Mouse (Mus musculus) limb, embryonic 12.5 days (tissue): ENCODE data around the gene Lclat1. TPM values are rescaled to one million over a fixed set of nuclear protein-coding genes. Genes with fewer than 3 reads are reported as not detected.

Experiments used
- ATAC-seq: fragments of 200-750 bp; cut with Nextera tagmentation; 2 replicates; pipeline ENCODE4 v1.8.0; 2017; ENCODE audit warnings: low read depth, moderate TSS enrichment; ENCODE audit not compliant: insufficient number of reproducible peaks, insufficient read depth, low FRiP score, low TSS enrichment
- H3K27ac ChIP-seq: fragments of 300-500 bp; sonication (generic); 2 replicates; pipeline ENCODE4 v1.5.1; 2016; ENCODE audit warnings: mild to moderate bottlenecking, moderate library complexity
- H3K27me3 ChIP-seq: fragments of 300-500 bp; sonication (generic); 2 replicates; pipeline ENCODE4 v1.6.1; 2016; ENCODE audit warnings: mild to moderate bottlenecking, moderate library complexity
- H3K36me3 ChIP-seq: fragments of 300-500 bp; sonication (generic); 2 replicates; pipeline ENCODE4 v1.6.1; 2016; ENCODE audit warnings: mild to moderate bottlenecking, moderate library complexity
- H3K4me1 ChIP-seq: fragments of 300-500 bp; sonication (generic); replicated peaks from 2 replicates; pipeline ENCODE4 v1.6.1; 2016
- H3K4me2 ChIP-seq: fragments of 300-500 bp; sonication (generic); 2 replicates; pipeline ENCODE4 v1.6.1; 2016; ENCODE audit warnings: mild to moderate bottlenecking, moderate library complexity
- H3K4me3 ChIP-seq: fragments of 300-500 bp; sonication (generic); replicated peaks from 2 replicates; pipeline ENCODE4 v1.5.1; 2016; ENCODE audit warnings: mild to moderate bottlenecking
- H3K9ac ChIP-seq: fragments of 300-500 bp; sonication (generic); replicated peaks from 2 replicates; pipeline ENCODE4 v1.6.1; 2016; ENCODE audit warnings: mild to moderate bottlenecking, moderate library complexity
- H3K9me3 ChIP-seq: fragments of 300-500 bp; sonication (generic); 2 replicates; pipeline ENCODE4 v1.6.1; 2016; ENCODE audit warnings: mild to moderate bottlenecking, moderate library complexity
- WGBS: fragments of 180-500 bp; shearing (Covaris S2); methylation state at CpG from one replicate; pipeline ENCODE4 v1.1.7; 2016; 5-methylcytosine and 5-hydroxymethylcytosine counted together
- polyA plus RNA-seq: library from polyadenylated mRNA; unstranded; fragments of >200 nt; fragmentation: Nextera tagmentation; extraction: Ambion mirVana; gene quantifications from 2 replicates; pipeline ENCODE4 v1.2.1, GENCODE M21; 2016

Lclat1 gene
- polyA plus RNA-seq, 1 experiment from 2014 or later, result 7.5 TPM

DNA sequence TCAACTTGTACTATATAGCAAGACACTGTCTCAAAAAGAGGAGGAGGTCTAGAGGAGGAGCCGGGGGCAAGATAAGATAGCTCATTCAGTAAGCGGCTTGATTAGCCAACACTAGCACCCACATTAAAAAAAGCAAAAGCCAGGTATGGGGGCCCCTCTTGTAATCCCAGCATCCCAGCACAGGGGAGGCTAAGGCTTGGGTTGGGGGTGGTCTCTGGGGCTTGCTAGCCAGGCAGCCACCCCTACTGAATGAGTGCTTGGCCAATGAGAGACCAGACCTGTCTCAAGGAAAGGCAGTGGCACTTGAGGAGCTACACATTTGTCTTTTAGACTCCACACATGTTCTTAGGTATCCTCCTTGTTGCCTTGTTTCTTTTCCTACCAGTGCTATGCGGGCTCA, 136.8 kb downstream of the Lclat1 start:
- peaks cover 3% of the 10 kb centered on the region; the same call in 1 of the 2 replicates for H3K36me3 ChIP-seq
- no peak overlapping the region for H3K4me3 ChIP-seq
- H3K9me3 ChIP-seq, result no peaks in the 10 kb centered on the region
- WGBS, result 89% methylated on average over 3 of the region's 3 CpGs
- ATAC-seq, result no peak
- H3K9ac ChIP-seq, result no peak overlapping the region
- no peaks in the 10 kb centered on the region for H3K27me3 ChIP-seq
- no peak overlapping the region for H3K4me2 ChIP-seq
- H3K4me1 ChIP-seq, result peaks cover 15% of the 10 kb centered on the region
- no peak overlapping the region for H3K27ac ChIP-seq

GRCm38 (mm10) chr17:73245089-73245684, 137.4 kb downstream of the Lclat1 start:
- Histone ChIP-seq H3K4me3 (no peak overlapping the region), H3K27me3 (no peaks in the 10 kb centered on the region), H3K4me1 (peaks cover 15% of the 10 kb centered on the region), H3K9ac (no peak overlapping the region), H3K4me2 (no peak overlapping the region), H3K9me3 (no peaks in the 10 kb centered on the region), H3K36me3 (no peaks in the 10 kb centered on the region), H3K27ac (no peak overlapping the region)
- 0 out of 2 replicates have a peak, but pooled peaks have one; percentile 31 for ATAC-seq
- WGBS, result 70% methylated on average over 13 of the region's 13 CpGs

DNA sequence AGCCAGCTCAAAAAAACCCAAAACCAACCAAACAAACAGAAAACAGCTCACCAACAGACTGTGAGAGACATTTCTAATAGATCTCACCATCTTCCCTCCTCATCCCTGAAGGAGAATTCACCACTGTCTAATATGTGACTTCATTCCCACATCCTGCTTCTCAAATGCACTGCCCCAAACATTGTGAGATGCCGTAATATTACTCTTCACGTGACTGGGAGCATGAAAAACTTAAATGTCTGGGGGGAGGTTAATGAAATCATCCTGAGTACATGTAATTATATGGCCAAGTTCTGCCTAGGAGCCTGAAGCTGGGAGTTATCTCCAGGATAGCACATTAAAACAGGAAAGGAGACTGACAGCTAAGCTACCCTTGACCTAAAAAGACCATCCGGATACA, 138.3 kb downstream of the Lclat1 start:
- Histone ChIP-seq H3K9me3 (no peaks in the 10 kb centered on the region), H3K27me3 (no peaks in the 10 kb centered on the region), H3K4me3 (no peak overlapping the region), H3K4me2 (no peak overlapping the region), H3K4me1 (peaks cover 8% of the 10 kb centered on the region), H3K27ac (no peak overlapping the region), H3K9ac (no peak overlapping the region), H3K36me3 (no peaks in the 10 kb centered on the region)
- no peak for ATAC-seq
- 82% methylated on average over 3 of the region's 3 CpGs for WGBS

GRCm38 (mm10) chr17:73246926-73247325, 139.1 kb downstream of the Lclat1 start:
- no peaks in the 10 kb centered on the region for H3K36me3 ChIP-seq
- H3K4me1 ChIP-seq, result no peaks in the 10 kb centered on the region
- no peak overlapping the region for H3K9ac ChIP-seq
- no peak overlapping the region for H3K4me2 ChIP-seq
- 95% methylated on average over 2 of the region's 2 CpGs for WGBS
- H3K27ac ChIP-seq, result no peak overlapping the region
- ATAC-seq, result no peak
- H3K9me3 ChIP-seq, result no peaks in the 10 kb centered on the region
- no peak overlapping the region for H3K4me3 ChIP-seq
- no peaks in the 10 kb centered on the region for H3K27me3 ChIP-seq

- H3K9ac ChIP-seq, result no peak overlapping the region
- no peaks in the 10 kb centered on the region for H3K9me3 ChIP-seq
- no peaks in the 10 kb centered on the region for H3K36me3 ChIP-seq
- 84% methylated on average over 14 of the region's 14 CpGs for WGBS
- no peaks in the 10 kb centered on the region for H3K4me1 ChIP-seq
- H3K4me2 ChIP-seq, result no peak overlapping the region
- no peak for ATAC-seq
- H3K4me3 ChIP-seq, result no peak overlapping the region
- no peak overlapping the region for H3K27ac ChIP-seq
- no peaks in the 10 kb centered on the region for H3K27me3 ChIP-seq
Observed at GRCm38 (mm10) chr17:73247758-73248157, 140.0 kb downstream of the Lclat1 start.

DNA sequence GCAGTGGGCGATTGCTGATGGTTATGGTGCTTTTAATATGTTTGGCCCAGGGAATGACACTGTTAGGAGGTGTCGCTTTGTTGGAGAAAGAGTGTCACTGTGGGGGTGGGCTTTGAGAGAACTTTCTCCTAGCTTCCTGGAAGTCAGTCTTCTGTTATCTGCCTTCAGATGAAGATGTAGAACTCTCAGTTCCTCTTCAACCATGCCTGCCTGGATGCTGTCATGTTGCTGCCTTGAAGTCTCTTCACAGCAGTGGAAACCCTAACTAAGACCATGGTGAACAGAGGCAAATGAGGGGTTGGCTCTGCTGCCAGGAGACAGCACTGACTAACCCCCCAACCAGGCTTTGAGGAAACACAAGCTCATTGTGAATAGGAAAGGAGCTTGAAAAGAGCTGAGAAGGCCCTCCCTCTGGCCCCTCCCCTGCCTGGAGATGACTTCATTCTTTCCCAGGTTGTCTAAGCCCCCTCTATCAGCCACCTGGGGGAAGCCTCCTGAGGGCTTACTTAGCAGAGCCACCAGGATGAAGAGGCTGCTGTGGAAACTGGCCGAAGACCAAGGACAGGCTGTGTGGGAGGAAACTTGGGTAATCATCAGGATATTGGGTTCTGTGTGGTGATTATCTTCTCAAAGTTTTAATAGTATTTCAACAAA, 142.8 kb downstream of the Lclat1 start:
- no peak overlapping the region for H3K27ac ChIP-seq
- WGBS, result 88% methylated on average over 3 of the region's 3 CpGs
- H3K4me3 ChIP-seq, result no peak overlapping the region
- H3K27me3 ChIP-seq, result no peaks in the 10 kb centered on the region
- H3K4me2 ChIP-seq, result no peak overlapping the region
- no peaks in the 10 kb centered on the region for H3K36me3 ChIP-seq
- H3K9ac ChIP-seq, result no peak overlapping the region
- no peaks in the 10 kb centered on the region for H3K4me1 ChIP-seq
- H3K9me3 ChIP-seq, result no peaks in the 10 kb centered on the region
- no peak for ATAC-seq

- Histone ChIP-seq H3K4me1 (no peaks in the 10 kb centered on the region), H3K27ac (no peak overlapping the region), H3K9me3 (no peaks in the 10 kb centered on the region), H3K36me3 (no peaks in the 10 kb centered on the region), H3K4me2 (no peak overlapping the region), H3K27me3 (no peaks in the 10 kb centered on the region), H3K9ac (no peak overlapping the region), H3K4me3 (no peak overlapping the region)
- 66% methylated on average over 8 of the region's 8 CpGs for WGBS
- no peak for ATAC-seq
Observed at GRCm38 (mm10) chr17:73251142-73251502, 143.3 kb downstream of the Lclat1 start.

- Histone ChIP-seq H3K36me3 (no peaks in the 10 kb centered on the region), H3K4me3 (no peak overlapping the region), H3K27me3 (no peaks in the 10 kb centered on the region), H3K9me3 (no peaks in the 10 kb centered on the region), H3K4me2 (no peak overlapping the region), H3K27ac (no peak overlapping the region), H3K4me1 (no peaks in the 10 kb centered on the region), H3K9ac (no peak overlapping the region)
- 73% methylated on average over 11 of the region's 11 CpGs for WGBS
- ATAC-seq, result no peak
Observed at GRCm38 (mm10) chr17:73251812-73252608, 144.2 kb downstream of the Lclat1 start.

DNA sequence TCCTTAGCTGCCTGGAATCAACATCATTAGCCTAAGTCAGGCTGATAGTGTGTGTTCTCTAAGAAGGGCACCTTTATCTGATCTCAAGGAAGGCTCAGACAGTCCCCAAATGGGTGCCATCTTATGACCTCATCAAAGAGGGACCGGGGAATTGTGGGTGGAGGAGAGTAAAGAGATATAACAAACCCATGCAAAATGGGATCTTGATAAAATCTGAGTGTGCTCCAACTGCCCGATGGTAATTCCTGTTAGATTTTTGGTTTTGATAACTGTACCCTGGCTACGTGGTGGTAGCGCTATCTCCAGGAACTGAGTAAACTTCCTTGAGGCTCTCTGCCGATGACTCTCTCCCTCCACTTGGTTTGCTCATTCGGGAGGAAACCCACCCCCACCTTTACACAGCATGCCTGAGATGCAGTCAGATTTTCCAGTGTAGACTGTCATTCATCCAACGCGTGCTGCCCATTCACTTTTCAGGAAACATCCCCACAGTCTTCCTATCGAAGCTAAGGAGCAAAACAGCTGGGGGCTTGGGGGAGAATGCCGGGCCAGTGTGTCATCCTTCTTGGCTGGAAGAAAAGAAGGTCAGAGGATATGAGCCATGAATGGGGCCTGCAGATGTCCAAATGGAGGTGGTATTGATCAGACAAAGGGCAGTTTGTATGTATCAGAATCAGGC, 145.6 kb downstream of the Lclat1 start:
- 87% methylated on average over 10 of the region's 10 CpGs for WGBS
- ATAC-seq, result no peak
- H3K27ac ChIP-seq, result no peak overlapping the region

DNA sequence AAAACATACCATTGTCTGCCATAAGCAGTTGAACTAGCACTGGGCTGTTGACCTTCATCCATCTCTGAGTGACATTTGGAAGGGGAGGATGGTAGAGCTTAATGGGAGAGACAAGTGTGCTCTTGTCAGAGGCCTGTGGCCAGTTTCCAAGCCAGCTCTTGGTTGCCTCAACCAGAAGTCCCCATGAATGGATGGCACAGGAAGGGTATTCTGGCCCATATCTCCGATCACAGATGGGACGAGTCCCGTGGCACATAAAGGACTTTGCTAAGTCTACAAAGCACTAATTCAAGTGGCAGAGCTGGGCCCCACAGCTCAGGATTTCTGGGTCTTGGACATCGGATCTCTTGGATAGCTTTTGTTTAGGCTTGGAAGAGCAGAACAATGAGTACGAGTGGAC, 148.0 kb downstream of the Lclat1 start:
- no peaks in the 10 kb centered on the region for H3K27me3 ChIP-seq
- WGBS, result 92% methylated on average over 5 of the region's 5 CpGs
- no peaks in the 10 kb centered on the region for H3K9me3 ChIP-seq
- H3K4me3 ChIP-seq, result no peak overlapping the region
- no peak overlapping the region for H3K9ac ChIP-seq
- H3K36me3 ChIP-seq, result no peaks in the 10 kb centered on the region
- H3K4me2 ChIP-seq, result no peak overlapping the region
- no peak for ATAC-seq
- no peak overlapping the region for H3K27ac ChIP-seq
- peaks cover 14% of the 10 kb centered on the region for H3K4me1 ChIP-seq

More for the DNA sequence above, 145.6 kb downstream of the Lclat1 start:
- Histone ChIP-seq H3K36me3 (no peaks in the 10 kb centered on the region), H3K9ac (no peak overlapping the region), H3K9me3 (no peaks in the 10 kb centered on the region), H3K4me3 (no peak overlapping the region), H3K27me3 (no peaks in the 10 kb centered on the region), H3K4me2 (no peak overlapping the region), H3K4me1 (peaks cover 9% of the 10 kb centered on the region)

DNA sequence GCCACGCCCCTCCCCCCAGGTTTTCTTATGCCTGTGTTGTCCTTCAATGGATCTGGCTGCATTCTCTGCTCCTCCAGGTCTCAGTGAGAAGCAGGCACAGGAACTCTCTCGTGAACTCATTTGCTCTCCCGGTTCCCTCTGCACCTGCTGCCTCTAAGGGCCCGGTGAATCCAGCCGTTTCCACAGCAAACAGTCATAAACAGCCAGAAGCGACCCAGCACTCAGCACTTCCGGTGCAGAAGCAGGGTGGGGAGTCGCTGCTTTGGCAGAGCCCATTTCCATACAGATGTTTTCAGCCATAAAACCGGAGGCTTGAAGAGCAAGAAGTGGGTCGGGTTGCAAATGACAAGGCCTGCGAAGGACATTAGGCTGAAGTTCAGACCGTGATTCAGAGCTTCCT, 150.8 kb downstream of the Lclat1 start:
- ATAC-seq, result 0 out of 2 replicates have a peak, but pooled peaks have one; percentile 64
- Histone ChIP-seq H3K4me1 (peaks cover 14% of the 10 kb centered on the region), H3K4me2 (peak overlapping the region; percentile 38), H3K9ac (0 out of 2 replicates have a peak overlapping the region, but pooled peaks have one; percentile 8), H3K27ac (peak overlapping the region; percentile 66; the same call in 1 of the 2 replicates), H3K36me3 (no peaks in the 10 kb centered on the region), H3K9me3 (no peaks in the 10 kb centered on the region), H3K27me3 (no peaks in the 10 kb centered on the region), H3K4me3 (no peak overlapping the region)
- WGBS, result 11% methylated on average over 12 of the region's 12 CpGs
